Mouse (Mus musculus): ENCODE results near the gene Chd3. TPM values are rescaled to one million over a fixed set of nuclear protein-coding genes. Genes with fewer than 3 reads are reported as not detected.

Chd3 gene
- polyA plus RNA-seq, 1 experiment from 2014 or later = 83.7 TPM

- Histone ChIP-seq H3K36me3 (peaks cover 77% of the 10 kb centered on the region), H3K9me3 (no peaks in the 10 kb centered on the region), H3K9ac (no peak overlapping the region), H3K27ac (replicated peaks) (no peak overlapping the region), H3K27me3 (no peaks in the 10 kb centered on the region), H3K4me3 (no peak overlapping the region), H3K4me1 (replicated peaks) (peaks cover 38% of the 10 kb centered on the region), H3K4me2 (no peak overlapping the region)
- WGBS = 90% methylated on average over 20 of the region's 24 CpGs
- ATAC-seq (ENCODE audit: low FRiP score, low read depth) = no peak
Measured at GRCm38 (mm10) chr11:69404595-69405396, 35.6 kb upstream of the Chd3 start.

DNA sequence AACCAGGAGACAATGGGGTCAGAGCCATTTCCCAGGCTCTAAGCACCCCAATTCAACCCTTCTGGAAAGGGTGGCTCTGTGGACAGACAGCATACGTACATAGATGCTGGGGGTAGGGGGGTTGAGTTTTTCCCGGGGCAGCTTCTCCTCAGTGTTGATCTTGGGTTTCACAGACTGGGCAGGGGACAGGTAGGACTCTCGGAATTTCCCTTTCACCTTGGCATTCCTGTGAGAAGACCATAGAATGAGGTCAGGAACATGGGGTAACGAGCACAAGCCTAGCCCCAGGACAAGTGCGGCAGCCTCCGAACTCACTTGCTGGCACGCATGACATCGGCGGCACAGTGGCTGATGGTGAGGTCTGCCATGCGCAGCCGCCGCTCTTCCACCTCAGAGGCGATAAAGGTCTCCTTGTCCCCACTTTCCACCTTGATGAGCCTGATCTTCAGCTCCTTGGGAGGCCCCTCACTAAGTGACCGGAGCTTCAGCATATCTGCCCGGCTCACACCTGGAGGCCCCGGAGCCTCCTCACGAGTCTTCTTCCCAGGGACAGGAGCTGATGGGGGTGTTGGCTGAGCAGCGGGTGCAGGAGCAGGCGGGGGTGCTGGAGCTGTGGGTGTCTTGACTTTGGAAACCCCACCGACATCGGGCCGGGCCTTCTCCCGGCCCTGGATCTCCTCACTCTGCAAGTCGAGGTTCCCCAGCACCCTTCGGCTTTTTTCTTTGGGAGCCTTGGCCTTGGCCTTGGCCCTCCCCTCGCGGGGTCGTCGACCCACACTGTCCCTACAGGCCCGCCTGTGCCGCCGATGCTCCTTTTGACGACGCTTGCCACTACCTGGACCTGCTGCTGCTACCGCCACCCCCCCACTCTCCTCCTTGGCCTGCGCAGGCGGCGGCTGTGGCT lies 34.7 kb upstream of the Chd3 start:
- H3K27me3 ChIP-seq = no peaks in the 10 kb centered on the region
- H3K4me1 ChIP-seq (replicated peaks) = peaks cover 34% of the 10 kb centered on the region
- ATAC-seq (ENCODE audit: low FRiP score, low read depth) = no peak
- 93% methylated on average over 38 of the region's 38 CpGs for WGBS
- H3K27ac ChIP-seq (replicated peaks) = no peak overlapping the region
- no peaks in the 10 kb centered on the region for H3K9me3 ChIP-seq
- H3K4me3 ChIP-seq = no peak overlapping the region
- peaks cover 83% of the 10 kb centered on the region for H3K36me3 ChIP-seq
- no peak overlapping the region for H3K4me2 ChIP-seq
- no peak overlapping the region for H3K9ac ChIP-seq

GRCm38 (mm10) chr11:69401987-69402386 lies 32.8 kb upstream of the Chd3 start:
- Histone ChIP-seq H3K4me2 (no peak overlapping the region), H3K9me3 (no peaks in the 10 kb centered on the region), H3K27ac (replicated peaks) (no peak overlapping the region), H3K9ac (no peak overlapping the region), H3K27me3 (no peaks in the 10 kb centered on the region), H3K36me3 (peaks cover 74% of the 10 kb centered on the region), H3K4me3 (no peak overlapping the region), H3K4me1 (replicated peaks) (peaks cover 23% of the 10 kb centered on the region)
- 88% methylated on average over 12 of the region's 12 CpGs for WGBS
- no peak for ATAC-seq (ENCODE audit: low FRiP score, low read depth)

DNA sequence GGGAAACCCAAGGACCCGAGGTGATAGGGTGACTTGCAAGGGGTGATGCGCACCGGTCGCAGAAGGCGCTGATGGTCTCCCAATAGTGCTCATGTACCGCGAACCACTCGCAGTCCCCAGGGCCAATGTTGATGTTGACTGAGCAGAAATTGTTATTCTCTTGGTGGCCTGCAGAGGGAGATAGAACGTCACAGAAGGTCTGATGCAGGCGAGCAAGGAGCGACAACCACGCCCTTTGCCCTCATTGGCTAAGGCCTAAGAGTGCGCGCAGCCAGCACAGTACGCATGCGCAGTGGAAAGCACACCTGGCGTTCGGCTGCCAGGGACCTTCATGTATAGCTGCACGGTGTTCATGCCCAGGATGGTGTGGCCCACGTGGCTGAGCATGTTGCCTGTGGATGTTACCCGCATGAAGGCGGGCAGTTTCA lies 32.0 kb upstream of the Chd3 start:
- peaks cover 67% of the 10 kb centered on the region for H3K36me3 ChIP-seq
- no peaks in the 10 kb centered on the region for H3K27me3 ChIP-seq
- 14% methylated on average over 22 of the region's 22 CpGs for WGBS
- H3K27ac ChIP-seq (replicated peaks) = no peak overlapping the region
- peaks cover 28% of the 10 kb centered on the region for H3K4me1 ChIP-seq (replicated peaks)
- H3K4me3 ChIP-seq = no peak overlapping the region
- H3K4me2 ChIP-seq = no peak overlapping the region
- no peak overlapping the region for H3K9ac ChIP-seq
- H3K9me3 ChIP-seq = no peaks in the 10 kb centered on the region
- peak; percentile 74 for ATAC-seq (ENCODE audit: low FRiP score, low read depth)

GRCm38 (mm10) chr11:69400083-69400850 lies 31.1 kb upstream of the Chd3 start:
- Histone ChIP-seq H3K4me3 (no peak overlapping the region), H3K9me3 (no peaks in the 10 kb centered on the region), H3K27ac (replicated peaks) (no peak overlapping the region), H3K27me3 (no peaks in the 10 kb centered on the region), H3K9ac (no peak overlapping the region), H3K4me1 (replicated peaks) (peaks cover 30% of the 10 kb centered on the region), H3K36me3 (peaks cover 57% of the 10 kb centered on the region), H3K4me2 (no peak overlapping the region)
- ATAC-seq (ENCODE audit: low FRiP score, low read depth) = no peak
- WGBS = 69% methylated on average over 25 of the region's 25 CpGs

DNA sequence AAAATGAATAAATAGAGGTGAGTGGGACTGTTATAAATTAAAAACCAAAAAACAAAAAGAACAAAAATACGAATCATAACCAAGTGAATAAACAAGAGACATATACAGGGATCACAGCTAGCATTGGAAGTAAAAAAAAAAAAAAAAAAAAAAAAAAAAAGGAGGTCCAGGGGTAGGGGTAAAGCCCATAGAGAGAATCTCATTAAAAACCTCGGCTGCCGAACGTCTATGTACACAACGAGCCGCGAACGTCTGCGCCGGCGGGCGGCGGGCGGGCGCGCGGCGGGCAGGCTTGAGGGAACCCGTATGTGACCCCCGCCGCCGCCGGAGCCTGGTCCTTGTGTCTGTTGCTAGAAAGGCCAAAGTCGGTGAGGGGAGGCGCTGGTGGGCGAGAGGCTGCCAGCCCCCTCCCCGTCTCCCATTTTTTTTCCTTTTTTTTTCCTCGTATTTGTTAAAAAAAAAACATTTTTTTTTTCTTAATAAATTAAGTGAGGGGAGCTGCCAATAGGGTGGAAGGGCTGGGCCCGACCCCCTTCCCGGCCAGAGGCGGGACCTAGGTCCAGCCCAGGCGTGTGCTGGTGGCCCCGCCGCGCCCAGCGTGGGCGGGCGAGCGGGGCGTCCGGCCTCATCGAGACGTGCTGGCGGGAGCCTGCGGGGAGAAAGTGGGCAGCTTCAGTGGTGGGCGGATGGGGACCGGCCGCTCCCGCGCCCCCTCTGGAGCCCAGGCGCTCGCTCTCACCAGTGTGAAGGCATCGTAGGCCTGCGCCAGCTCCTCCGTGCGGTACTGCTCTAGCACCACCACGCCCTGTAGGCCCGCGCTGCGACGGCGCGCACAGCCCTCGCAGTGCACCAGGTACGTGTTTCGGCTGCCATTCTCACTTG lies 30.2 kb upstream of the Chd3 start:
- H3K27ac ChIP-seq (replicated peaks) = no peak overlapping the region
- no peaks in the 10 kb centered on the region for H3K9me3 ChIP-seq
- H3K4me2 ChIP-seq = no peak overlapping the region
- no peaks in the 10 kb centered on the region for H3K27me3 ChIP-seq
- ATAC-seq (ENCODE audit: low FRiP score, low read depth) = no peak
- no peak overlapping the region for H3K4me3 ChIP-seq
- H3K9ac ChIP-seq = no peak overlapping the region
- H3K36me3 ChIP-seq = peaks cover 51% of the 10 kb centered on the region
- 24% methylated on average over 66 of the region's 66 CpGs for WGBS
- peaks cover 31% of the 10 kb centered on the region for H3K4me1 ChIP-seq (replicated peaks)

DNA sequence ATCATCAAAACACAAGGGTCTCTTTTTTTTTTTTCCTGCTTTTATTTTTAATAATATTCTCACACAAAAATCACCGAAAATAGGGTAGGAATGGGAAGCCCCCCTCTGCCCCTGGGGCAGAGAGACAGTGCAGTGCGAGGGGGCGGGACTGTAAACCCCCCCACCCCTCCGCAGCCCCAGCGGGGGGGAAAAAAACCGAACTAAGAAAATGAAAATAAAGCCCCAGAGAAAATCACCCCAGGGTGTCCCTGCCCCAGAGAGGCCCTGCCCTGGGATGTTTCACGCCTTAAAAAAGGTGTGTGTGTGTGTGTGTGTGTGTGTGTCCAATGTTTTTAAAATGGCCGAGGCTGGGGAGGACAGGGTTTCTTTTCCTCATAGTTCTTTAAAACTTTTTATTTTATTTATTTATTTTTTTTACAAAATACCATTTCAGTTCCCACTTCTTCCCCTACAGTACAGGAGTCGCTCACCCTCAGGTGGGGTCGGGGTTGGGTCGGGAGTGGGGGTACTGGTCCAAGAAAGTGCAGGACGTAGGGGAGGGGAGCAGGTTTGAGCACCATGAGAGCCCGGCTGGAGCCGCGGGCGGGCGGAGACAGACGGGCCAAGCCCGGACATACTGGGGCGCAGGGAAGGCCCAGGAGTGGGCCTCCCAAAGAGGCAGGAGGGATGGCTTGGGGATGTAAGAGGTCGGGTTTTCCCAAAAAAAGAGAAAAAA lies 29.4 kb upstream of the Chd3 start:
- H3K4me3 ChIP-seq = peak overlapping the region; percentile 14; the same call in 1 of the 2 replicates
- WGBS = 28% methylated on average over 21 of the region's 21 CpGs
- peak overlapping the region; percentile 31 for H3K4me2 ChIP-seq

DNA sequence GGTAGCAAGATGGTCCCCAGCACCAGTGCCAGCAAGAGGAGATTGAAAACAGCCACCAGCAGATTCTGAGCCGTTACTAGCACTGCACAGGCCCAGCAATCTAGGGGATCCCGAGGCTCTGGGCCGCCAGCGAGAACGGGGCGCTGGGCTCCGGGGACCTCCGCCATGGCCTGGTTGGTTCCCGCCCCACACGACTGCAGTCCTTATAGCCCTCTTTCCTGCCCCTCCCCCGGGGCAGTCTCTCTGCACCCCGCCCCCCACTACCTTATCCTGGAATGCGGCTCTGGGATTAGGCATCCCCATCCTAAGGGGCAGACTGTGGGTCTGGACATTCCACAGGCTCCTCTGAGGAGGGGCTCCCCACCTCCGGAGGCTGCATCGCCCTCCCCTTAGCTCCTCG lies 28.9 kb upstream of the Chd3 start, which contains the start of gene Tmem88:
TSS of gene Tmem88 (minus strand) at position 176 of the 400 bp plus-strand sequence.
- Histone ChIP-seq H3K4me1 (replicated peaks) (peaks cover 35% of the 10 kb centered on the region), H3K27me3 (no peaks in the 10 kb centered on the region), H3K9ac (no peak within 1 kb of the TSS; the same call in 1 of the 2 replicates), H3K4me2 (peak within 1 kb of the TSS; percentile 69), H3K36me3 (peaks cover 37% of the 10 kb centered on the region), H3K27ac (replicated peaks) (0 out of 2 replicates have a peak within 1 kb of the TSS, but pooled peaks have one; percentile 4), H3K9me3 (no peaks in the 10 kb centered on the region), H3K4me3 (peak within 1 kb of the TSS; percentile 14)
- 8% methylated on average over 16 of the region's 16 CpGs for WGBS
- no peak for ATAC-seq (ENCODE audit: low FRiP score, low read depth)

More for the DNA sequence above, 29.4 kb upstream of the Chd3 start:
- Histone ChIP-seq H3K27me3 (no peaks in the 10 kb centered on the region), H3K9ac (no peak overlapping the region), H3K9me3 (no peaks in the 10 kb centered on the region), H3K4me1 (replicated peaks) (peaks cover 35% of the 10 kb centered on the region), H3K27ac (replicated peaks) (no peak overlapping the region), H3K36me3 (peaks cover 43% of the 10 kb centered on the region)
- no peak for ATAC-seq (ENCODE audit: low FRiP score, low read depth)

GRCm38 (mm10) chr11:69397581-69398057 lies 28.4 kb upstream of the Chd3 start:
- Histone ChIP-seq H3K4me1 (replicated peaks) (peaks cover 35% of the 10 kb centered on the region), H3K27me3 (no peaks in the 10 kb centered on the region), H3K4me2 (peak overlapping the region; percentile 31), H3K4me3 (peak overlapping the region; percentile 14), H3K9me3 (no peaks in the 10 kb centered on the region), H3K27ac (replicated peaks) (0 out of 2 replicates have a peak overlapping the region, but pooled peaks have one; percentile 4), H3K9ac (no peak overlapping the region; the same call in 1 of the 2 replicates), H3K36me3 (peaks cover 33% of the 10 kb centered on the region)
- WGBS = 11% methylated on average over 24 of the region's 24 CpGs
- no peak for ATAC-seq (ENCODE audit: low FRiP score, low read depth)

DNA sequence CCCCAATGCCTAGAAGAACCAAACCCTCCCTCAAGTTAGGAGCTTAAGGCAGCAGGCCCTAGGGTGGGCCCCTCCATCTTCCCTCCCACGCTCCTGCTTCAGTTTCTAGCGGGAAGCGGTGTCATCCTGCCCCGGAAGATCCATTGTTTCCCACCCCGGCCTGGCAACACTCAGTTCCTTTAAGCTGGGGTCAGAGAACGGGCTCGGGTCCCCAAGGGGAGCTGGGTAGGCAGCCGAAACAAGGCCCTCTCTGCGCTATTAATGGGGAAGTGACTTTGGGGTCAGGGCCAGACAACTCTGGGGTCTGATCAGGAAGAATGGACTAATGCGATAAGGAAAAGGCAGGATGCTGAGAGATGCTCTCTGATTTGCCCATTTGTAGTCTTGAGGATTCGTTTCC lies 27.6 kb upstream of the Chd3 start:
- peaks cover 35% of the 10 kb centered on the region for H3K4me1 ChIP-seq (replicated peaks)
- ATAC-seq (ENCODE audit: low FRiP score, low read depth) = no peak
- H3K9ac ChIP-seq = no peak overlapping the region
- H3K9me3 ChIP-seq = no peaks in the 10 kb centered on the region
- H3K4me3 ChIP-seq = peak overlapping the region; percentile 67
- peaks cover 26% of the 10 kb centered on the region for H3K36me3 ChIP-seq
- peak overlapping the region; percentile 69 for H3K4me2 ChIP-seq
- H3K27me3 ChIP-seq = no peaks in the 10 kb centered on the region
- WGBS = 27% methylated on average over 11 of the region's 11 CpGs
- H3K27ac ChIP-seq (replicated peaks) = no peak overlapping the region

Data from hindbrain, embryonic 15.5 days (tissue).